Comparison of ENCODE assay signal across 8 mouse cellular contexts in genomic region chr2:131159491-131159910, GRCm38 (mm10). TPM values are rescaled to one million over a fixed set of nuclear protein-coding genes. Genes with fewer than 3 reads are reported as not detected.
DNase-seq lines count a peak whose midpoint lies in the region; ATAC-seq and TF ChIP-seq lines count a peak whose summit lies in the region.

No protein-coding gene starts in this region.

- peak; percentile 53 for ATAC-seq in heart, embryonic 13.5 days (ENCODE audit: extremely low read depth, insufficient number of reproducible peaks, low FRiP score, low TSS enrichment)
- peak; percentile 19 for ATAC-seq in megakaryocyte, adult 5-6 weeks (ENCODE audit: poor library complexity, severe bottlenecking)

- H3K9me3 ChIP-seq in heart, embryonic 13.5 days: peaks cover under 1% of the 10 kb centered on the region; the same call in 1 of the 2 replicates
- no peaks in the 10 kb centered on the region for H3K9me3 ChIP-seq in ES-E14 (ENCODE audit: control insufficient read depth, insufficient read depth, low read depth, low read length)

- in situ Hi-C loops in ES-E14 (cut with MboI; ENCODE audit: low sequenced_read_pairs in 2 of 2, unreplicated experiment in 2 of 2): no loop called here

- DNase-seq in heart, postnatal 10 days: no peak
- DNase-seq in ES-E14 (ENCODE audit: low read depth, low spot score): no peak
- DNase-seq in kidney, postnatal 10 days: peak; percentile 61
- peak; percentile 60 for DNase-seq in testis, postnatal 10 days (ENCODE audit: low spot score)
- no peak for DNase-seq in cerebellum, postnatal 36 days

- H3K27me3 ChIP-seq in heart, embryonic 13.5 days (replicated peaks): no peaks in the 10 kb centered on the region

- no peak for TF ChIP-seq CTCF in embryonic fibroblast, embryonic 13.5 days (IDR thresholded peaks at IDR 0.05; ENCODE audit: borderline replicate concordance, insufficient read depth, low read length)

- H3K4me2 ChIP-seq in heart, embryonic 13.5 days: peak overlapping the region; percentile 85

- under 1% methylated on average over 18 of the region's 18 CpGs for WGBS in heart, embryonic 13.5 days

- intact Hi-C loops in heart, postnatal 10 days (cut with DNase I): no loop called here

- no peak for TF ChIP-seq POLR2A in embryonic fibroblast, embryonic 13.5 days (IDR thresholded peaks at IDR 0.05; ENCODE audit: low read depth, low read length)

- peak overlapping the region; percentile 93 for H3K9ac ChIP-seq in heart, embryonic 13.5 days
- H3K9ac ChIP-seq in ES-E14 (ENCODE audit: insufficient read depth, low read depth, low read length, poor library complexity, severe bottlenecking): peak overlapping the region; percentile 85

- H3K27ac ChIP-seq in heart, embryonic 13.5 days (replicated peaks): peak overlapping the region; percentile 92
- no peak overlapping the region; the same call in 1 of the 2 replicates for H3K27ac ChIP-seq in ES-E14 (ENCODE audit: insufficient read depth, low read depth, low read length, poor library complexity, severe bottlenecking)
- no peak overlapping the region for H3K27ac ChIP-seq in embryonic fibroblast, embryonic 13.5 days (ENCODE audit: insufficient read depth, low read length)

- H3K36me3 ChIP-seq in heart, embryonic 13.5 days: peaks cover 13% of the 10 kb centered on the region
- H3K36me3 ChIP-seq in ES-E14 (ENCODE audit: control insufficient read depth, insufficient read depth, low read length, poor library complexity, severe bottlenecking): peaks cover 4% of the 10 kb centered on the region

- H3K4me3 ChIP-seq in heart, embryonic 13.5 days: peak overlapping the region; percentile 82
- peak overlapping the region; percentile 80 to 82 for H3K4me3 ChIP-seq in ES-E14 (ENCODE audit: insufficient read depth in 1 of 2, low read depth in 1 of 2, low read length in 2 of 2, poor library complexity in 1 of 2, severe bottlenecking in 1 of 2)
- H3K4me3 ChIP-seq in embryonic fibroblast, embryonic 13.5 days (ENCODE audit: insufficient read depth, low read length): peak overlapping the region; percentile 76

- peaks cover 53% of the 10 kb centered on the region for H3K4me1 ChIP-seq in heart, embryonic 13.5 days
- peaks cover 0 to 6% of the 10 kb centered on the region in 2 experiments; a peak in 1 of 4 replicates for H3K4me1 ChIP-seq in ES-E14 (ENCODE audit: control insufficient read depth in 2 of 2, insufficient read depth in 2 of 2, low read length in 2 of 2, poor library complexity in 1 of 2)
- peaks cover 3% of the 10 kb centered on the region; the same call in 1 of the 2 replicates for H3K4me1 ChIP-seq in embryonic fibroblast, embryonic 13.5 days (ENCODE audit: control insufficient read depth, insufficient read depth, low read length)

TF ChIP-seq in ES-E14, 5 proteins besides CTCF, POLR2A, EP300 and RAD21:
- TF ChIP-seq ZC3H11A (IDR thresholded peaks at IDR 0.05; ENCODE audit: borderline replicate concordance, low read depth, low read length): no peak
- no peak for TF ChIP-seq ZNF384 (IDR thresholded peaks at IDR 0.05; ENCODE audit: low read depth, low read length)

RNA-seq across cellular contexts. Expression of gene 1700037H04Rik, which starts 0.4 kb away (rescaled TPM):
- 69.0 and 71.4 TPM in 2 replicates for polyA plus RNA-seq in heart, embryonic 13.5 days (2015; fragmentation: Nextera tagmentation; extraction: Ambion mirVana)
- 10 to 100 TPM; 17.9 to 21.2 TPM for total RNA-seq in heart, postnatal 10 days (2021)
- total RNA-seq in ES-E14 (2012; rRNA removed): 61.6 and 69.0 TPM in 2 replicates
- 29.0 and 34.0 TPM in 2 replicates for polyA plus RNA-seq in embryonic fibroblast, embryonic 13.5 days (2011; ENCODE audit: insufficient read length, low read depth, missing spikeins)
- 21.5 and 31.3 TPM in 2 replicates for total RNA-seq in megakaryocyte, adult 5-6 weeks (2015)
- total RNA-seq in megakaryocyte, adult 5-6 weeks (2017): 15.5 and 22.7 TPM in 2 replicates

RNA-seq across cellular contexts. Expression of gene Cenpb, which starts 20.4 kb away (rescaled TPM):
- polyA plus RNA-seq in heart, embryonic 13.5 days (2015; fragmentation: Nextera tagmentation; extraction: Ambion mirVana): 6.8 and 7.0 TPM in 2 replicates
- total RNA-seq in heart, postnatal 10 days (2021): 10 to 100 TPM; 71.0 to 75.9 TPM
- total RNA-seq in ES-E14 (2012; rRNA removed): 30.0 and 38.5 TPM in 2 replicates
- polyA plus RNA-seq in embryonic fibroblast, embryonic 13.5 days (2011; ENCODE audit: insufficient read length, low read depth, missing spikeins): 52.2 and 55.0 TPM in 2 replicates
- total RNA-seq in megakaryocyte, adult 5-6 weeks (2015): 7.7 and 8.7 TPM in 2 replicates
- 15.6 and 16.8 TPM in 2 replicates for total RNA-seq in megakaryocyte, adult 5-6 weeks (2017)

RNA-seq across cellular contexts. Expression of gene Gm11037, which starts 26.2 kb away (rescaled TPM):
- not detected in 2 replicates for polyA plus RNA-seq in heart, embryonic 13.5 days (2015; fragmentation: Nextera tagmentation; extraction: Ambion mirVana)
- not detected for total RNA-seq in heart, postnatal 10 days (2021)
- total RNA-seq in ES-E14 (2012; rRNA removed): not detected in 2 replicates
- polyA plus RNA-seq in embryonic fibroblast, embryonic 13.5 days (2011; ENCODE audit: insufficient read length, low read depth, missing spikeins): not detected in 2 replicates
- not detected in 2 replicates for total RNA-seq in megakaryocyte, adult 5-6 weeks (2015)
- not detected in 2 replicates for total RNA-seq in megakaryocyte, adult 5-6 weeks (2017)

RNA-seq across cellular contexts. Expression of gene Cdc25b, which starts 27.2 kb away (rescaled TPM):
- 36.6 and 41.2 TPM in 2 replicates for polyA plus RNA-seq in heart, embryonic 13.5 days (2015; fragmentation: Nextera tagmentation; extraction: Ambion mirVana)
- total RNA-seq in heart, postnatal 10 days (2021): 10 to 100 TPM; 12.1 to 14.5 TPM
- total RNA-seq in ES-E14 (2012; rRNA removed): 9.7 and 16.4 TPM in 2 replicates
- 19.4 and 33.1 TPM in 2 replicates for polyA plus RNA-seq in embryonic fibroblast, embryonic 13.5 days (2011; ENCODE audit: insufficient read length, low read depth, missing spikeins)
- 21.5 and 25.5 TPM in 2 replicates for total RNA-seq in megakaryocyte, adult 5-6 weeks (2015)
- total RNA-seq in megakaryocyte, adult 5-6 weeks (2017): 29.1 and 35.0 TPM in 2 replicates

RNA-seq across cellular contexts. Expression of gene Spef1, which starts 27.6 kb away (rescaled TPM):
- polyA plus RNA-seq in heart, embryonic 13.5 days (2015; fragmentation: Nextera tagmentation; extraction: Ambion mirVana): 1.3 and 1.5 TPM in 2 replicates
- total RNA-seq in heart, postnatal 10 days (2021): 1 to 10 TPM; 6.2 to 7.1 TPM
- total RNA-seq in ES-E14 (2012; rRNA removed): 1.5 and 1.6 TPM in 2 replicates
- polyA plus RNA-seq in embryonic fibroblast, embryonic 13.5 days (2011; ENCODE audit: insufficient read length, low read depth, missing spikeins): 4.4 and 10.8 TPM in 2 replicates
- 1.5 and 1.8 TPM in 2 replicates for total RNA-seq in megakaryocyte, adult 5-6 weeks (2015)
- total RNA-seq in megakaryocyte, adult 5-6 weeks (2017): 2.4 and 3.3 TPM in 2 replicates

Comparison
In these comparisons a context has a peak if more than half of its experiments do, and no peak if none do; other contexts are left out.
1. DNase-seq: peak in kidney, postnatal 10 days (single experiment) and testis, postnatal 10 days (single experiment); none in heart, postnatal 10 days (0 of 2), ES-E14 (single experiment) and cerebellum, postnatal 36 days (0 of 2).
2. Peak in every context shown above with its lines, with median percentiles within 50 percentile points of each other: H3K4me3 ChIP-seq.